Mouse (Mus musculus): ENCODE measurements around the gene Fuca1.
"Not testable (repeated sequence)": the region's sequence is repeated elsewhere in the genome, so short reads cannot be mapped to it uniquely, and the experiment has no call there.

Gene Fuca1

DNA sequence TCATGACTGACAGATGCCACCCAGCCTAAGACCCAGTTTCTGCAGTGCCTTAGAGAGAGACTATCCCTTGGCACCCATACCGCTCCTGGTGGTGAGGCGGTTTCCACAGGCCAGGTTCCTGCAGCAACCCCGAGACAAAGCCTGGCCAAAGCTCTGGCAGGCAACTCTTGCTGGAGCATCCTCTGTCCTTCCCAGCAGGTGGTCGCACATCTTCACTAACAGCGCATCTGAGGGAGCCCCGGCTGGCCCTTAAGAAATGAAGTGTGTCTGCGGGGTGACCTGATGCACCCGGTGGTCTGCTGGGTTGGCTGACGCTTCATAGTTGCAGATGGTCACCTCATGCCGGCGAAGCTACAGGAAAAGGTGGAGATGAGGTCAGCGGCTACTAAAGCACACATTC is 55.6 kb downstream of the Fuca1 start:
- peak in 1 of 2 experiments; percentile 0 for DNase-seq (ENCODE audit: low spot score in 2 of 2)

DNA sequence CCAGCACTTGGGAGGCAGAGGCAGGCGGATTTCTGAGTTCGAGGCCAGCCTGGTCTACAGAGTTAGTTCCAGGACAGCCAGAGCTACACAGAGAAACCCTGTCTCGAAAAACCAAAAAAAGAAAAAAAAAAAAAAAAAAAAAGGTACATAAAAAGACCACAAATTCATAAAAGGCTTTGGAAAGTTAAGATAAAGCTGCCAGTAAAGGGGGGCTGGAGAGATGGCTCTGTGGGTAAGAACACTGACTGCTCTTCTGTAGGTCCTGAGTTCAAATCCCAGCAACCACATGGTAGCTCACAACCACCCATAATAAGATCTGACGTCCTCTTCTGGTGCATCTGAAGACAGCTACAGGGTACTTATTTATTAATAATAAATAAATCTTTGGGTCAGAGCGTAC is 59.7 kb downstream of the Fuca1 start:
- not testable (repeated sequence) for DNase-seq (ENCODE audit: low spot score in 2 of 2)

DNA sequence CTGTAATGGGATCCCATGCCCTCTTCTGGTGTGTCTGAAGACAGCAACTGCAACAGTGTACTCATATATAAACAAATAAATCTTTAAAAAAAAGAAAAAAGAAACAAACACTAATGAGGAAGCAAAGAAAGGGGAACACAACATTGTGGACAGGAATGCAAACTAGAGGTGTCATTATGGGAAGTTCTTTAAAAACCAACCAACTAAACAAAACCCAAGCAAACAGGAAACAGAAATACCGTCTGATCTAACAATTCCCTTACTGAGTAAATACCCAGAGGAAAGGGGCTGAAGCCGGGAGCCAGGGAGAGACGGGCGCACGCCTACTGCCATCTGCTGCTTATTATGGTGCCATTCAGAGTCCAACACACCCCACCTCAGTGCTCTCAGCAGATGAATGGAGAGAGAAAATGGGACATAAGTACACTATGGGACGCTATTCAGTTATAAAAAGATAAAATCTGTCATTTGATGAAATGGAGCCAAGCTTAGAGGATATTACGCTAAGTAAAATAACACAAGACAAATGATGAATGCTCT is 61.1 kb downstream of the Fuca1 start:
- DNase-seq (ENCODE audit: low spot score in 2 of 2) = no peak

DNA sequence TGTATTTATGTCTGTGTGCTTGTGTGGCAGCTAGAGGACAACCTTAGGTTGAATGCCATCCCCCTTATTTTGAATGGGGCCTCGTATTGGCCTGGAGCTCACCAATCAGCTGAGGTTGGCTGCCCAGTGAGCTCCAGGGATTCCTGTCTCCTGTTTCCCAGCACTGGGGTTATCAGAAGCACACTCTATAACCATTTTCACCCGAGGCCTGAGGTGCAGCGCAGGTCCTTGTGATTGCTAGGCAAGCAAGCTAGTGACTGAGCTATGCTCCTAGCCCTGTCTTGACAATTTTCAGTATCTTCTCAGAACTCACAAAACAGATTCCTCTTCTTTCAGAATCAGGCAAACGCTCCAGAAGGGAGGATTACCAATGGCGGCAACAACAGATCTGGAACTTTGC is 64.0 kb downstream of the Fuca1 start:
- DNase-seq (ENCODE audit: low spot score in 2 of 2) = no peak

GRCm38 (mm10) chr4:135985193-135985592 is 64.7 kb downstream of the Fuca1 start:
- DNase-seq (ENCODE audit: low spot score in 2 of 2) = peak; percentile 54 to 75

DNA sequence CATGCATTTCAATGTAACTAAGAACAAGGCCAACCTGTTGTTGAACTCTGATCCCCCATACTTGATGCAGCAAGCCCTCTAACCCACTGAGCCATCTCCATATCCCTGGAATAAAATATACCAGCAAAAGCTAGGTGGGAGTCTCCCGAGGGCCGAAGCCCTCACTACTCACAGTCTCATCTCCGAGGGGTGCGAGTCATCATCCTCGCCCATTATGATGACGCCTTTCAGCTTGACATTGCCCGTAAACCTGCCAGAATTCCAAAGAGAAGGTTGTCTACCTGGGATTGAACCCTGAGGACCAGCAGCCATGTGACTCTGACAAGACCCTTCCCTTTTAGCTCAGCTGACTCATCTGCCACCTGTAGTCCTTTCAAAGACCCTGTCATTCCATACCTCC is 65.2 kb downstream of the Fuca1 start:
- DNase-seq (ENCODE audit: low spot score in 2 of 2) = no peak

DNA sequence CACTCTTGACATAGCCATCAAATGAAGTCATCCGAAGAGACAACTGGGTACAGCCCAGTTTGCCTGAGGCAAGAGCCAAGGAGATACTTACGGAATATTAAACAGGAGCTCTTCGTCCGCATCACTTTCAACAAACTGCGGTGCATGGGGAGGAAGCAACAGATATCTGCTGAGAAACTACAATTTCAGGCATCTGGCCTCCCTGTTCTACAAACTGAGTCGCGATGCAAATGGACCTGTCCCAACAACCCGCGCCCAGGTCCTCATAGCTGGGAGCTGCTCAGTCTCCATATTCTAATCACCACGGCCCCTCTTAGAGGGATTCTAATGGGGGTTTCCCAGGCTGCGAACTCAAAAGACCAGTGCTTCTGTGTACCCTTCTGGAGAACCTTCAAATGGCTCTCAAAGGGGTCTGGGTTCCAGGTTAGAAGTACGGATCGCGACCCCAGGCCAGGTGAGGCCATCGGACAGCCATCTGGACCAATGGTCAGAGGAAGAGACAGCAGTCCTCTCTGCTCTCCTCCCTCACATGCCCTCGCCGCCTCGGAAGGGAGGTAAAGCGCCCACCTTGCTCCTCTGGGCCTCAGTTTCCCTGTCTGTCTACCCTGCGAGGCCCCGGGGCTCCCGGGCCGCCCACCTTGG is 65.9 kb downstream of the Fuca1 start:
- no peak for DNase-seq (ENCODE audit: low spot score in 2 of 2)

GRCm38 (mm10) chr4:135986943-135987710 is 66.6 kb downstream of the Fuca1 start, which contains the start of gene Pithd1:
TSS of gene Pithd1 (minus strand) at chr4:135987264.
- DNase-seq (ENCODE audit: low spot score in 2 of 2) = peak; percentile 93

- DNase-seq (ENCODE audit: low spot score in 2 of 2) = no peak
Measured at GRCm38 (mm10) chr4:135987714-135988113, 67.2 kb downstream of the Fuca1 start.
